Mouse (Mus musculus): Measurements from ENCODE around the gene Ano9.

DNA sequence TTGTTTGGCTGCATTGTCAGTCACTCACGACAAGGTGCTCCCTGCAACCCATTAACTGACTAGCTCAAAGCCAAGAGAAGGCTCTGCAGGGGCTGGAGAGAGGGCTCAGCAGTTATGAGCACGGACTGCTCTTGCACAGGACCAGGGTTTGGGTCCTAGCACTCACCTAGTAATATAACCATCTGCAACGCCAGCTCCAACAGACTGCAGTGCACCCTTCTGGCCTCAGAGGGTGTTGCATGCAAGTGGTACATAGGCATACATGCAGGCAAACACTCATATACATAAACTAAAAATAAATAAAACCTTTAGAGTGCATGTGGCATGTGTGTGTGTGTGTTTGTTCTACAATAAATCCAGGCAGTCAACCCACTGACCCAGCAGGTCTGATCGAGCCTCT, 61.8 kb downstream of the Ano9 start:
- no peak for TF ChIP-seq POLR2A (IDR thresholded peaks at IDR 0.05; ENCODE audit: control insufficient read depth in 1 of 2, insufficient read depth in 1 of 2, low read depth in 1 of 2, low read length in 2 of 2, poor library complexity in 1 of 2)
- no peak for TF ChIP-seq CHD2 (IDR thresholded peaks at IDR 0.05; ENCODE audit: low read length)
- TF ChIP-seq MAX (IDR thresholded peaks at IDR 0.05; ENCODE audit: low read length): no peak
- no peak for TF ChIP-seq MYB (IDR thresholded peaks at IDR 0.05; ENCODE audit: low read depth, low read length)
- TF ChIP-seq MAFK (IDR thresholded peaks at IDR 0.05; ENCODE audit: borderline replicate concordance, low read depth, low read length): no peak

All from MEL (cell line).